Mouse (Mus musculus): ENCODE results near the gene Cbfa2t2. TPM values are rescaled to one million over a fixed set of nuclear protein-coding genes. Genes with fewer than 3 reads are reported as not detected.

Gene Cbfa2t2
- polyA plus RNA-seq, 1 experiment from 2014 or later, result 59.3 TPM

- Histone ChIP-seq H3K9ac (no peak overlapping the region), H3K27ac (peak overlapping the region; percentile 84), H3K4me3 (no peak overlapping the region), H3K36me3 (replicated peaks) (no peaks in the 10 kb centered on the region), H3K9me3 (no peaks in the 10 kb centered on the region), H3K4me2 (peak overlapping the region; percentile 28), H3K27me3 (replicated peaks) (no peaks in the 10 kb centered on the region), H3K4me1 (peaks cover 22% of the 10 kb centered on the region)
- WGBS, result 24% methylated on average over 17 of the region's 17 CpGs
- no peak; the same call in 1 of the 2 replicates for ATAC-seq (replicated peaks)
These were observed 8.4 kb upstream of the Cbfa2t2 start for GRCm38 (mm10) chr2:154427853-154428360.

GRCm38 (mm10) chr2:154430566-154430965 is 5.7 kb upstream of the Cbfa2t2 start:
- no peaks in the 10 kb centered on the region for H3K9me3 ChIP-seq
- 100% methylated on average over 2 of the region's 2 CpGs for WGBS
- H3K27ac ChIP-seq, result no peak overlapping the region
- peaks cover 24% of the 10 kb centered on the region for H3K4me1 ChIP-seq
- no peak overlapping the region for H3K9ac ChIP-seq
- no peak overlapping the region for H3K4me3 ChIP-seq
- no peaks in the 10 kb centered on the region for H3K27me3 ChIP-seq (replicated peaks)
- no peak overlapping the region for H3K4me2 ChIP-seq
- no peak for ATAC-seq (replicated peaks)
- H3K36me3 ChIP-seq (replicated peaks), result no peaks in the 10 kb centered on the region

GRCm38 (mm10) chr2:154432696-154433095 is 3.6 kb upstream of the Cbfa2t2 start:
- no peaks in the 10 kb centered on the region for H3K36me3 ChIP-seq (replicated peaks)
- no peaks in the 10 kb centered on the region for H3K27me3 ChIP-seq (replicated peaks)
- WGBS, result 73% methylated on average over 2 of the region's 2 CpGs
- H3K9me3 ChIP-seq, result no peaks in the 10 kb centered on the region
- no peak overlapping the region for H3K4me2 ChIP-seq
- no peak overlapping the region for H3K4me3 ChIP-seq
- no peak overlapping the region for H3K27ac ChIP-seq
- H3K9ac ChIP-seq, result no peak overlapping the region
- ATAC-seq (replicated peaks), result no peak
- peaks cover 19% of the 10 kb centered on the region for H3K4me1 ChIP-seq

- no peaks in the 10 kb centered on the region for H3K9me3 ChIP-seq
- no peak overlapping the region for H3K4me3 ChIP-seq
- no peaks in the 10 kb centered on the region for H3K36me3 ChIP-seq (replicated peaks)
- H3K9ac ChIP-seq, result no peak overlapping the region
- no peaks in the 10 kb centered on the region for H3K27me3 ChIP-seq (replicated peaks)
- H3K27ac ChIP-seq, result no peak overlapping the region
- no peak overlapping the region for H3K4me2 ChIP-seq
- WGBS, result 71% methylated on average over 3 of the region's 3 CpGs
- H3K4me1 ChIP-seq, result peaks cover 20% of the 10 kb centered on the region
- no peak for ATAC-seq (replicated peaks)
These were observed 2.9 kb upstream of the Cbfa2t2 start for GRCm38 (mm10) chr2:154433391-154433790.

- Histone ChIP-seq H3K27me3 (replicated peaks) (no peaks in the 10 kb centered on the region), H3K4me2 (no peak overlapping the region), H3K36me3 (replicated peaks) (no peaks in the 10 kb centered on the region), H3K9me3 (no peaks in the 10 kb centered on the region), H3K9ac (no peak overlapping the region), H3K4me1 (peaks cover 30% of the 10 kb centered on the region), H3K4me3 (no peak overlapping the region), H3K27ac (no peak overlapping the region)
- no peak for ATAC-seq (replicated peaks)
- 94% methylated on average over 7 of the region's 7 CpGs for WGBS
These were observed 1.6 kb upstream of the Cbfa2t2 start for GRCm38 (mm10) chr2:154434690-154435089.

- Histone ChIP-seq H3K4me3 (peak overlapping the region; percentile 67), H3K36me3 (replicated peaks) (no peaks in the 10 kb centered on the region), H3K9me3 (no peaks in the 10 kb centered on the region), H3K27me3 (replicated peaks) (no peaks in the 10 kb centered on the region), H3K4me2 (peak overlapping the region; percentile 60), H3K27ac (peak overlapping the region; percentile 88), H3K9ac (peak overlapping the region; percentile 86; the same call in 1 of the 2 replicates), H3K4me1 (peaks cover 30% of the 10 kb centered on the region)
- under 1% methylated on average over 30 of the region's 44 CpGs for WGBS
- peak; percentile 99 for ATAC-seq (replicated peaks)
These were observed 214 bp upstream of the Cbfa2t2 start for GRCm38 (mm10) chr2:154436076-154436457.

GRCm38 (mm10) chr2:154437191-154437527 is 878 bp downstream of the Cbfa2t2 start:
- 13% methylated on average over 7 of the region's 7 CpGs for WGBS
- Histone ChIP-seq H3K4me2 (peak overlapping the region; percentile 60), H3K27me3 (replicated peaks) (no peaks in the 10 kb centered on the region), H3K9ac (peak overlapping the region; percentile 86), H3K27ac (peak overlapping the region; percentile 88), H3K9me3 (no peaks in the 10 kb centered on the region), H3K4me3 (peak overlapping the region; percentile 67), H3K4me1 (peaks cover 30% of the 10 kb centered on the region), H3K36me3 (replicated peaks) (no peaks in the 10 kb centered on the region)
- ATAC-seq (replicated peaks), result no peak

GRCm38 (mm10) chr2:154440453-154440852 is 4.2 kb downstream of the Cbfa2t2 start:
- no peak overlapping the region for H3K4me3 ChIP-seq
- H3K27me3 ChIP-seq (replicated peaks), result no peaks in the 10 kb centered on the region
- no peak for ATAC-seq (replicated peaks)
- no peak overlapping the region for H3K9ac ChIP-seq
- H3K36me3 ChIP-seq (replicated peaks), result 0 out of 2 replicates have a peak, but pooled peaks cover 5% of the 10 kb centered on the region
- H3K27ac ChIP-seq, result no peak overlapping the region
- H3K4me2 ChIP-seq, result no peak overlapping the region
- H3K9me3 ChIP-seq, result no peaks in the 10 kb centered on the region
- peaks cover 29% of the 10 kb centered on the region for H3K4me1 ChIP-seq

- H3K4me3 ChIP-seq, result no peak overlapping the region
- H3K27ac ChIP-seq, result no peak overlapping the region
- 0 out of 2 replicates have a peak, but pooled peaks cover 9% of the 10 kb centered on the region for H3K36me3 ChIP-seq (replicated peaks)
- no peaks in the 10 kb centered on the region for H3K4me1 ChIP-seq
- no peak for ATAC-seq (replicated peaks)
- H3K4me2 ChIP-seq, result no peak overlapping the region
- H3K27me3 ChIP-seq (replicated peaks), result no peaks in the 10 kb centered on the region
- WGBS, result 96% methylated on average over 8 of the region's 8 CpGs
- H3K9ac ChIP-seq, result no peak overlapping the region
- no peaks in the 10 kb centered on the region for H3K9me3 ChIP-seq
These were observed 11.5 kb downstream of the Cbfa2t2 start for GRCm38 (mm10) chr2:154447821-154448220.

- H3K4me1 ChIP-seq, result no peaks in the 10 kb centered on the region
- H3K9me3 ChIP-seq, result no peaks in the 10 kb centered on the region
- ATAC-seq (replicated peaks), result no peak
- no peak overlapping the region for H3K4me2 ChIP-seq
- 0 out of 2 replicates have a peak, but pooled peaks cover 7% of the 10 kb centered on the region for H3K36me3 ChIP-seq (replicated peaks)
- no peak overlapping the region for H3K9ac ChIP-seq
- no peaks in the 10 kb centered on the region for H3K27me3 ChIP-seq (replicated peaks)
- no peak overlapping the region for H3K4me3 ChIP-seq
- no peak overlapping the region for H3K27ac ChIP-seq
These were observed 12.4 kb downstream of the Cbfa2t2 start for GRCm38 (mm10) chr2:154448633-154449032.

GRCm38 (mm10) chr2:154452951-154453350 is 16.7 kb downstream of the Cbfa2t2 start:
- H3K36me3 ChIP-seq (replicated peaks), result 0 out of 2 replicates have a peak, but pooled peaks cover 2% of the 10 kb centered on the region
- no peak for ATAC-seq (replicated peaks)
- no peak overlapping the region for H3K27ac ChIP-seq
- WGBS, result 96% methylated on average over 2 of the region's 2 CpGs
- no peaks in the 10 kb centered on the region for H3K4me1 ChIP-seq
- H3K9ac ChIP-seq, result no peak overlapping the region
- H3K9me3 ChIP-seq, result no peaks in the 10 kb centered on the region
- no peak overlapping the region for H3K4me3 ChIP-seq
- H3K27me3 ChIP-seq (replicated peaks), result no peaks in the 10 kb centered on the region
- H3K4me2 ChIP-seq, result no peak overlapping the region

- Histone ChIP-seq H3K4me2 (no peak overlapping the region), H3K9ac (no peak overlapping the region), H3K9me3 (no peaks in the 10 kb centered on the region), H3K4me3 (no peak overlapping the region), H3K27ac (no peak overlapping the region), H3K36me3 (replicated peaks) (no peaks in the 10 kb centered on the region), H3K4me1 (no peaks in the 10 kb centered on the region), H3K27me3 (replicated peaks) (no peaks in the 10 kb centered on the region)
- WGBS, result 67% methylated on average over 1 of the region's 1 CpGs
- ATAC-seq (replicated peaks), result no peak
These were observed 17.8 kb downstream of the Cbfa2t2 start for GRCm38 (mm10) chr2:154454099-154454498.

- 58% methylated on average over 3 of the region's 3 CpGs for WGBS
- no peak for ATAC-seq (replicated peaks)
These were observed 18.3 kb downstream of the Cbfa2t2 start for GRCm38 (mm10) chr2:154454605-154455004.

More at GRCm38 (mm10) chr2:154454605-154455004, 18.3 kb downstream of the Cbfa2t2 start:
- Histone ChIP-seq H3K27ac (0 out of 2 replicates have a peak overlapping the region, but pooled peaks have one; percentile 1), H3K9ac (no peak overlapping the region), H3K36me3 (replicated peaks) (no peaks in the 10 kb centered on the region), H3K4me3 (no peak overlapping the region), H3K4me2 (no peak overlapping the region), H3K27me3 (replicated peaks) (no peaks in the 10 kb centered on the region), H3K9me3 (no peaks in the 10 kb centered on the region), H3K4me1 (peaks cover under 1% of the 10 kb centered on the region; the same call in 1 of the 2 replicates)

Data from midbrain, embryonic 15.5 days (tissue).